Mouse (Mus musculus) spleen, postnatal 36 days (tissue): ENCODE results near the gene Ankrd50.

Source experiments
- DNase-seq, 2 experiments: peaks; one replicate each; pipeline ENCODE4 v3.0.0; 2022; ENCODE audit warnings: low spot score in 2 of 2, mixed read lengths in 1 of 2

Gene Ankrd50

GRCm38 (mm10) chr3:38466139-38466538, 18.5 kb downstream of the Ankrd50 start:
- DNase-seq = no peak

- DNase-seq = no peak
Measured at GRCm38 (mm10) chr3:38463149-38463548, 21.5 kb downstream of the Ankrd50 start.

GRCm38 (mm10) chr3:38461742-38462141, 22.9 kb downstream of the Ankrd50 start:
- DNase-seq = no peak

GRCm38 (mm10) chr3:38460250-38460624, 24.4 kb downstream of the Ankrd50 start:
- no peak for DNase-seq

- no peak for DNase-seq
Measured at GRCm38 (mm10) chr3:38459507-38460249, 25.0 kb downstream of the Ankrd50 start.

GRCm38 (mm10) chr3:38457041-38457440, 27.6 kb downstream of the Ankrd50 start:
- DNase-seq = no peak

- no peak for DNase-seq
Measured at GRCm38 (mm10) chr3:38452199-38452598, 32.4 kb downstream of the Ankrd50 start.

GRCm38 (mm10) chr3:38446586-38446985, 38.1 kb downstream of the Ankrd50 start:
- DNase-seq = no peak

- DNase-seq = no peak
Measured at GRCm38 (mm10) chr3:38443875-38444274, 40.8 kb downstream of the Ankrd50 start.

GRCm38 (mm10) chr3:38440564-38440991, 44.1 kb downstream of the Ankrd50 start:
- DNase-seq = no peak

GRCm38 (mm10) chr3:38436596-38436995, 48.0 kb downstream of the Ankrd50 start:
- DNase-seq = no peak

GRCm38 (mm10) chr3:38435828-38436227, 48.8 kb downstream of the Ankrd50 start:
- no peak for DNase-seq

GRCm38 (mm10) chr3:38434486-38434885, 50.2 kb downstream of the Ankrd50 start:
- no peak for DNase-seq

- DNase-seq = no peak
Measured at GRCm38 (mm10) chr3:38433495-38434464, 50.9 kb downstream of the Ankrd50 start.

GRCm38 (mm10) chr3:38431461-38431860, 53.2 kb downstream of the Ankrd50 start:
- DNase-seq = no peak

GRCm38 (mm10) chr3:38431042-38431441, 53.6 kb downstream of the Ankrd50 start:
- DNase-seq = no peak

- DNase-seq = no peak
Measured at GRCm38 (mm10) chr3:38427200-38427599, 57.4 kb downstream of the Ankrd50 start.

GRCm38 (mm10) chr3:38423966-38424365, 60.7 kb downstream of the Ankrd50 start:
- no peak for DNase-seq

GRCm38 (mm10) chr3:38419896-38420295, 64.7 kb downstream of the Ankrd50 start:
- no peak for DNase-seq

GRCm38 (mm10) chr3:38415292-38415930, 69.2 kb downstream of the Ankrd50 start:
- DNase-seq = no peak
